Mouse (Mus musculus): Measurements from ENCODE around the gene Pde7b. TPM values are rescaled to one million over a fixed set of nuclear protein-coding genes. Genes with fewer than 3 reads are reported as not detected.

Pde7b gene
- polyA plus RNA-seq, 1 experiment from 2014 or later: 4.2 TPM

GRCm38 (mm10) chr10:20621661-20622454 is 103.0 kb downstream of the Pde7b start:
- H3K27me3 ChIP-seq (ENCODE audit: insufficient read depth, poor library complexity, severe bottlenecking): no peaks in the 10 kb centered on the region
- no peak for DNase-seq (ENCODE audit: low spot score)
- H3K4me3 ChIP-seq: no peak overlapping the region
- H3K9me3 ChIP-seq: no peaks in the 10 kb centered on the region
- H3K4me1 ChIP-seq: no peaks in the 10 kb centered on the region
- 76% methylated on average over 8 of the region's 8 CpGs for WGBS
- H3K36me3 ChIP-seq: no peaks in the 10 kb centered on the region
- H3K27ac ChIP-seq: no peak overlapping the region

- Histone ChIP-seq H3K27ac (no peak overlapping the region), H3K36me3 (no peaks in the 10 kb centered on the region), H3K27me3 (ENCODE audit: insufficient read depth, poor library complexity, severe bottlenecking) (no peaks in the 10 kb centered on the region), H3K9me3 (no peaks in the 10 kb centered on the region), H3K4me1 (no peaks in the 10 kb centered on the region), H3K4me3 (no peak overlapping the region)
- no peak for DNase-seq (ENCODE audit: low spot score)
- 85% methylated on average over 2 of the region's 2 CpGs for WGBS
These were observed 118.9 kb downstream of the Pde7b start for GRCm38 (mm10) chr10:20606007-20606406.

- Histone ChIP-seq H3K27ac (no peak overlapping the region), H3K27me3 (ENCODE audit: insufficient read depth, poor library complexity, severe bottlenecking) (no peaks in the 10 kb centered on the region), H3K36me3 (no peaks in the 10 kb centered on the region), H3K4me3 (no peak overlapping the region), H3K4me1 (peaks cover 1% of the 10 kb centered on the region; the same call in 1 of the 2 replicates), H3K9me3 (no peaks in the 10 kb centered on the region)
- DNase-seq (ENCODE audit: low spot score): no peak
- WGBS: 49% methylated on average over 5 of the region's 5 CpGs
These were observed 129.6 kb downstream of the Pde7b start for GRCm38 (mm10) chr10:20595107-20595810.

GRCm38 (mm10) chr10:20594015-20594414 is 130.9 kb downstream of the Pde7b start:
- H3K4me1 ChIP-seq: peaks cover 7% of the 10 kb centered on the region; the same call in 1 of the 2 replicates
- 45% methylated on average over 5 of the region's 5 CpGs for WGBS

GRCm38 (mm10) chr10:20590100-20590499 is 134.8 kb downstream of the Pde7b start:
- H3K4me1 ChIP-seq: peaks cover 7% of the 10 kb centered on the region; the same call in 1 of the 2 replicates
- H3K27ac ChIP-seq: no peak overlapping the region
- no peaks in the 10 kb centered on the region for H3K9me3 ChIP-seq
- no peak for DNase-seq (ENCODE audit: low spot score)
- no peaks in the 10 kb centered on the region for H3K36me3 ChIP-seq
- 46% methylated on average over 7 of the region's 7 CpGs for WGBS
- no peak overlapping the region for H3K4me3 ChIP-seq
- H3K27me3 ChIP-seq (ENCODE audit: insufficient read depth, poor library complexity, severe bottlenecking): no peaks in the 10 kb centered on the region

More at GRCm38 (mm10) chr10:20594015-20594414, 130.9 kb downstream of the Pde7b start:
- Histone ChIP-seq H3K4me3 (no peak overlapping the region), H3K27me3 (ENCODE audit: insufficient read depth, poor library complexity, severe bottlenecking) (no peaks in the 10 kb centered on the region), H3K9me3 (no peaks in the 10 kb centered on the region), H3K27ac (no peak overlapping the region), H3K36me3 (no peaks in the 10 kb centered on the region)
- DNase-seq (ENCODE audit: low spot score): no peak

GRCm38 (mm10) chr10:20585959-20586358 is 138.9 kb downstream of the Pde7b start:
- Histone ChIP-seq H3K36me3 (no peaks in the 10 kb centered on the region), H3K9me3 (no peaks in the 10 kb centered on the region), H3K27ac (no peak overlapping the region), H3K4me1 (peaks cover 7% of the 10 kb centered on the region; the same call in 1 of the 2 replicates), H3K27me3 (ENCODE audit: insufficient read depth, poor library complexity, severe bottlenecking) (no peaks in the 10 kb centered on the region), H3K4me3 (no peak overlapping the region)
- DNase-seq (ENCODE audit: low spot score): no peak
- WGBS: 89% methylated on average over 4 of the region's 4 CpGs

GRCm38 (mm10) chr10:20575002-20575401 is 149.9 kb downstream of the Pde7b start:
- DNase-seq (ENCODE audit: low spot score): no peak
- no peaks in the 10 kb centered on the region for H3K27me3 ChIP-seq (ENCODE audit: insufficient read depth, poor library complexity, severe bottlenecking)
- H3K4me3 ChIP-seq: no peak overlapping the region
- H3K4me1 ChIP-seq: peaks cover 4% of the 10 kb centered on the region; the same call in 1 of the 2 replicates
- no peak overlapping the region for H3K27ac ChIP-seq
- WGBS: 92% methylated on average over 11 of the region's 11 CpGs
- H3K9me3 ChIP-seq: no peaks in the 10 kb centered on the region
- H3K36me3 ChIP-seq: no peaks in the 10 kb centered on the region

- no peak for DNase-seq (ENCODE audit: low spot score)
- H3K27ac ChIP-seq: no peak overlapping the region
- no peaks in the 10 kb centered on the region for H3K9me3 ChIP-seq
- no peaks in the 10 kb centered on the region for H3K36me3 ChIP-seq
- peaks cover 4% of the 10 kb centered on the region; the same call in 1 of the 2 replicates for H3K4me1 ChIP-seq
- no peaks in the 10 kb centered on the region for H3K27me3 ChIP-seq (ENCODE audit: insufficient read depth, poor library complexity, severe bottlenecking)
- WGBS: 71% methylated on average over 1 of the region's 1 CpGs
- no peak overlapping the region for H3K4me3 ChIP-seq
These were observed 150.5 kb downstream of the Pde7b start for GRCm38 (mm10) chr10:20574414-20574813.

- no peaks in the 10 kb centered on the region for H3K27me3 ChIP-seq (ENCODE audit: insufficient read depth, poor library complexity, severe bottlenecking)
- H3K4me1 ChIP-seq: peaks cover 4% of the 10 kb centered on the region; the same call in 1 of the 2 replicates
- WGBS: 81% methylated on average over 2 of the region's 2 CpGs
These were observed 153.4 kb downstream of the Pde7b start for GRCm38 (mm10) chr10:20571521-20571920.

GRCm38 (mm10) chr10:20568630-20569029 is 156.2 kb downstream of the Pde7b start:
- Histone ChIP-seq H3K27ac (no peak overlapping the region), H3K36me3 (no peaks in the 10 kb centered on the region), H3K9me3 (no peaks in the 10 kb centered on the region), H3K27me3 (ENCODE audit: insufficient read depth, poor library complexity, severe bottlenecking) (no peaks in the 10 kb centered on the region), H3K4me3 (no peak overlapping the region), H3K4me1 (peaks cover 4% of the 10 kb centered on the region; the same call in 1 of the 2 replicates)
- 74% methylated on average over 6 of the region's 6 CpGs for WGBS
- no peak for DNase-seq (ENCODE audit: low spot score)

More at GRCm38 (mm10) chr10:20571521-20571920, 153.4 kb downstream of the Pde7b start:
- H3K36me3 ChIP-seq: no peaks in the 10 kb centered on the region
- no peak overlapping the region for H3K4me3 ChIP-seq
- no peaks in the 10 kb centered on the region for H3K9me3 ChIP-seq
- no peak for DNase-seq (ENCODE audit: low spot score)
- no peak overlapping the region for H3K27ac ChIP-seq

- H3K9me3 ChIP-seq: no peaks in the 10 kb centered on the region
- H3K27ac ChIP-seq: no peak overlapping the region
- H3K27me3 ChIP-seq (ENCODE audit: insufficient read depth, poor library complexity, severe bottlenecking): no peaks in the 10 kb centered on the region
- WGBS: 90% methylated on average over 5 of the region's 5 CpGs
- DNase-seq (ENCODE audit: low spot score): no peak
- H3K4me3 ChIP-seq: no peak overlapping the region
- peaks cover 4% of the 10 kb centered on the region; the same call in 1 of the 2 replicates for H3K4me1 ChIP-seq
- H3K36me3 ChIP-seq: no peaks in the 10 kb centered on the region
These were observed 157.1 kb downstream of the Pde7b start for GRCm38 (mm10) chr10:20567684-20568236.

- peaks cover 7% of the 10 kb centered on the region; the same call in 1 of the 2 replicates for H3K4me1 ChIP-seq
- H3K4me3 ChIP-seq: no peak overlapping the region
- H3K36me3 ChIP-seq: no peaks in the 10 kb centered on the region
- H3K27me3 ChIP-seq (ENCODE audit: insufficient read depth, poor library complexity, severe bottlenecking): no peaks in the 10 kb centered on the region
- no peak for DNase-seq (ENCODE audit: low spot score)
- H3K9me3 ChIP-seq: no peaks in the 10 kb centered on the region
- no peak overlapping the region for H3K27ac ChIP-seq
- 45% methylated on average over 7 of the region's 7 CpGs for WGBS
These were observed 168.4 kb downstream of the Pde7b start for GRCm38 (mm10) chr10:20556477-20556876.

- Histone ChIP-seq H3K9me3 (no peaks in the 10 kb centered on the region), H3K36me3 (no peaks in the 10 kb centered on the region), H3K4me1 (peaks cover 23% of the 10 kb centered on the region), H3K27me3 (ENCODE audit: insufficient read depth, poor library complexity, severe bottlenecking) (no peaks in the 10 kb centered on the region), H3K27ac (no peak overlapping the region), H3K4me3 (no peak overlapping the region)
- DNase-seq (ENCODE audit: low spot score): no peak
These were observed 173.5 kb downstream of the Pde7b start for GRCm38 (mm10) chr10:20551341-20551740.
